Mouse (Mus musculus) naive thymus-derived CD4-positive, alpha-beta T cell, adult 2 months (primary cell): ENCODE measurements at regions not wholly inside any gene's neighbourhood (a gene's known extent, or its start where the extent isn't known, plus 50 kb on each side); places are given as distances from the start of the nearest gene placed in this dataset.

Experiments used
- DNase-seq: peaks from one replicate; pipeline ENCODE4 v3.0.0-alpha.2; 2011; ENCODE audit warnings: low read depth

DNA sequence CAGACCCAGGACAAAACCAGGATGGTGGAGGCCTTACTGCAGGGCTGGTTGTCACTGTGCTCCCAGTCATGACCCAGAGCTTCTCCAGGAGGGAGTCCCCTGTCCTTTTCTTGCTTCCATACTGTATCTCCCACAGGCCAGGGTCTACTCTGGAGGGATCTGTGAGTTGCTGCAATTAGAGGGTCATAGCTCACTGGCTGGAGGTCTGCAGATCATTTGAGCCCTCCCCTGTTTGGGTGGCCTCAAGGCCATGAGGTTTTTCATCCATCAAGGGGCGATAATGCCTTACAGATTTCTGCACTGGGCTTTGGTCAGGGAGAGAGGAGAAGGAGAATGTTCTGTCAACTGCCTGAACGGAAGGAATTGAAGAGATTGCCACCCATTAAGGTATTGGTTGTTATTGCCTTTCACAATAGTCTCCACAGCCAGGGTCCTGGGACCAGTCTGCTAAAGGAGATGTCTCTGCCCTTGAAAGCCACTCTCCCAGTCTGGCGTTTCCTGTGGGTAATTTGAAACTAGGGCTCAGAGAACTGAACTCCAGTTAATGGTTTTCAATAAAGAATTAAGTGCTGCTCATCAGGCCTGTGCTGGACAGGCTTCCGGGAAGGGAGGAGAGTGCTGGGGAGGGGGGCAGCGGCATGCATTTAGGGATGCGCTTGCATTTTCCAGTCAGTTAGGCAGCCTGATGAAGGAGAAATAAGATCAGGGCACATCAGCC, 147.4 kb downstream of the Dmrta2 start:
- DNase-seq = no peak

DNA sequence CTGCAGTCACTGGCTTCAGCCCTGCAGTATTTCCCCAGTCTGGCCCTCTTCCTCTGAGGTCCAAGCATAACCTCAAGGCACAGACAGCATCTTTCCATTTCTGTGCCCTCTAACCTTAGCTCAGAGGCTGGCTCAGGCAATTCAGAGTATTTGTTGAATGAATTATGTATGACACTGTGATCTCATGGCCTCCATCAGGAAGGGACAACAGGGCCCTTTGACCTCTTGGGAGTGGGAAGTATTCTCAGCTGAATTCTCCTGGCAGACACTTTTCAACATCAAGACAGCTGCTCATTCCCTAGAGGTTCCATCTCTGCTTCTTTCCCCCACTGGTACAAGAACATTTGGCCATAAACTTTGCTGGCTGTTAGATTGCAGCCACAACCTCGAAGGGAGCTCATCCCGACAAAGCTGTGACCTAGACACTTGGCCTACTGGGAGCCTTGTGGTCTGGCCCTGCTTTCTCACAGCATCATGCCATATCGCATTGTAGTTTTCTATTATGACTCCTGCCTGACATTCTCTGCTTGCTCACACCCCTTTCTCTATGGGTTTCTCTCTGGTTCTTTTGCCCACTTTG, 150.2 kb downstream of the Dmrta2 start:
- no peak for DNase-seq

DNA sequence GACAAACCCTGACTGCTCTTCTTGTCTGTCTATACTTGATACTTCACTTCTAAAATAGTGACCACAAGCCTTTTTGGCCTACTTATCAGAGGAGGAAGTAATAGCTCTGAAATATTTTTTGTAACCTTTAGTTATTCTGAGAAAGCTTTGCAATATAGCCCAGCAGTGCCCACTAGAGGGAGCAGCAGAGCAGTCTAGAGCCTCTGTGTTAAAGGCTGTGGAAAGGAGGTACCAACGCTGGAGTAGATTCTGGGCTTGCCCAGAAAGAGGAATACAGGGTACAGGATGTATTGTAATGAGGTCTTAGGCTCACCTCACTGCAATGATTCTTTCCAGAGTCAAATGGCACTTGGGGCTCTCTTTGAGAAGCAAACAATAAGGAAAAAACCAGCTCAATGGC, 151.1 kb downstream of the Dmrta2 start:
- DNase-seq = no peak

DNA sequence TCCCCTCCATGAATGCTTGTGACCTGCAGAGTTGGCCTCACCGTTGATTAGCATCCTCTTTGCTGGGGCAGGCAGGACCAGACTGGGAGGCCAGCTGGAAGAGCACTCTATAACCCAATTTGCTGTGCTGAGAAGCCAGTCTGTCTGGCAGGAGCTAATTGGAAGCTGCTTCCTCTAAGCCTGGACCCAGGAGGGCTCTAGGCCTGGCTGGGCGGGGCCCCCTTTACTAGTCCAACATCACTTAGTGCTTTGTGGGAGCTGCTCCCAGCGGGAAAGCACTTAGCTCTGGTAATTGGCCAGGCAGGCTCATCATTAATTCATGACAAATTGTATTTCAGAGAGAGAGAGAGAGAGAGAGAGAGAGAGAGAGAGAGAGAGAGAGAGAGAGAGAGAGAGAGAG, 151.7 kb downstream of the Dmrta2 start:
- DNase-seq = no peak

DNA sequence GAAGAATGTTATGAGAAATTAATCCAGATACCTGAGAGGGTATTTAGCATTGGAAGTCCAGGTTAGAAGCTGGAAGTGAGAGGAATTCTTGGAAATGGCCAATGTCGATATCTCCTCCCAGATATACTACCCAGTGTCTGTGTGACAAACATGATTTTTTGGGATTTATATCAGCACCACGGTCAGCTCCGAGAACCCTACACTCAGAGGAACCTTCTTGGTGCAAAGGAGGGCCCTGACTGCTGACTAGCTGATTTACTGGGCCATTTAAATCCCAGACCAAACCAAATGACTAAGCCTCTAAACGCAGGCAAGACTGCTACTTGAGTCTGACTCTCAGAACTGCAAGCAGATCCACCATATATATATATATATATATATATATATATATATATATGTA, 154.2 kb downstream of the Dmrta2 start:
- no peak for DNase-seq

DNA sequence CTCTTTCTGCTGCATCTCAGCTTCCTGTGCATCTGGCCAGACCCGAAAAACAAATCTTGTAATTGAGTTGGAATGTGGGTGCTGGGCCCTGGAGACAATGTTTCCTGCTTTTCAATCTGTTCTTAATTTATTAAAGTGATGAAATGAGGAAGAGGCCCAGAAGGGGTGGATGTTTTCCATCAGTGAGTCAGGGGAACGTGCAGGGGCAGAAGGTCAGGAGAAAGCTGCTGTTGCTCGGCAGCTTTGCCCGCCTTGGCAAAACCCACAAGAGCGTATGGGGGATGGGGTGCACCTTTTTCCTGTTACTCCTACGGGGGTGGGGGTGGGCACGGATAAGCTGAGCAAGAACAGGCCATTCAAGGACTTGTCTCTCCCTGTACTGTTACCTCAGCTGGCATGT, 156.2 kb downstream of the Dmrta2 start:
- DNase-seq = no peak

DNA sequence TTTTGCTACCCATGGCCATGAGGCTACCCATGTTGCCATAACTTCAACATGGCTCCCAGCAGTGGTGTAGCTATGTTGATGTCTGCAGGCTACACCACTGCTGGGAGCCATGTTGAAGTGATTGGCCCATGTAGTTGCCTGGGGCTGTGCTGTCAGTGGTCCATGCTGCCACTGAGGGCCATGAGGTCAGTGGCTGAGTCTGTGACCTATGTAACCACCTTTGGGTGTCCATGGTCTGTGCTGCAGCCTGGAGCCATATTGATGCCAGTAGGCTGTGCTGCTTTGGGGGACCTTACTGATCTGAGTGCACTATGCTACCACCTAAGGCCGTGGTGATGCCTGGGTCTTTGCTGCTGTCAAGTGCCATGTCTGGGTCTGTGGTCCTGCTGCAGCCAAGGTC, 167.4 kb downstream of the Dmrta2 start:
- no peak for DNase-seq

DNA sequence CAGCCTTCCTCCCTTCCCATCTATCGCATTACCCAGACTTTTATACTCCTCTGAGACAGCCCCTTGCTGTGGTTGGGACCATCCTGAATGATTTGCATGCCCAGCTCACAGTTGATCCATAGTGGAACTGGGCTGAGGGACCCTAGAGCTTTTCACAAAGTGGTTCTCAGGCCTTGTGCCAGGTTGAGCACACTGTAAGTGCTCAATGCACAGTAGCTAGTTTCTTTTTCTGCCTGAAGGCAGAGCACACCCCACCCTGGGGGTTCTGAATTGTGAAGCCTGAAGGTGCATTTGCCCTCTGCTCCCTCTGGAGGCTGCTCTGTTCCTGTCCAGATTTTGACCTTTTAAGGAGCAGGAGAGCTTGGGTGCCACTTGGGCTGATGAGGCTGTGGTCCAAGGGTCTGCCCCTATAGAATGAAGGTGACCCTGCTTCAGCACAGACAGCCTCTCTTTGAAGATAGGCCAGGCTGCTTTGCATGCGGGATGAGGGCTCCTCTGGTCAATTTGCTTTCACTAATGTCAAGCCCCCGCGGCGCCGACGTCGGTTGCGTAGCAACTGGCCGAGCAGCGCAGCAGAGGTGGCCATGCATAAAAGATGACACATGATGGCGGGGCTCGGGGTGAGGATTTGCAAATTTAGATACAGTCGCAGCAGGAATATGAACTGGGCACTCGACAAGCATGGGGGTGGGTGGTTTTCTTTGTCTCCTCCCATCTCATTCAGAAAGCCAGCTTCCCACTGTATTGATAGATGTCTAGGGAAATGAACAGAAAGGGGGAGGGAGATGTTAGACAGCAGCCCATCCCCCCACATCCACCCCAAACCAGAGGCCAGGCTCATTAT, 174.5 kb downstream of the Dmrta2 start:
- DNase-seq = no peak
